Mouse (Mus musculus) mature B cell (primary cell): ENCODE data around the gene Irf2.

Source experiments
- in situ Hi-C: fragments of 300-500 bp; cut with MboI; formaldehyde crosslinking; loops from 2 replicates; pipeline ENCODE4 v1.14.3; 2019

Irf2 gene

GRCm38 (mm10) chr8:46875615-46876293 lies 136.2 kb downstream of the Irf2 start:
- in situ Hi-C loops: no loop called here

DNA sequence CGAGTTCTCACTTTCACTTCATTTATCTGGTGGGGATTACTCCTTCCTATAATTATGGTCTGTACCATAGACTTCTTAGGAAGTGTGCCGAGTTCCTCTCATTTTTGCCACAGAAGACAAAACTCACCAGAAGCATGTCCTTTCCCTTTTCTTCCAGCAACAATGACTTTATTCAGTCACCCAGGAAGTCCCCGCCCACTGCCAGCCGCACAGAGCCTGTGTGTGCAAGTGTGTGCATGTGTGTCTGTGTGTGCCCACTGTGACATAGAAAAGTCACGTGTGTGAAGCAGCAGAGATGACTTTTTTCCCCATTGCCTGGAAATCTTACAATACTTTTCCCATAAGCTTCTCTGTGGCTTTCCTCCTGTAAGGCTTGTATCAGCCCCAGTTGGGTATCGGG lies 141.8 kb downstream of the Irf2 start:
- in situ Hi-C loops: no loop called here

DNA sequence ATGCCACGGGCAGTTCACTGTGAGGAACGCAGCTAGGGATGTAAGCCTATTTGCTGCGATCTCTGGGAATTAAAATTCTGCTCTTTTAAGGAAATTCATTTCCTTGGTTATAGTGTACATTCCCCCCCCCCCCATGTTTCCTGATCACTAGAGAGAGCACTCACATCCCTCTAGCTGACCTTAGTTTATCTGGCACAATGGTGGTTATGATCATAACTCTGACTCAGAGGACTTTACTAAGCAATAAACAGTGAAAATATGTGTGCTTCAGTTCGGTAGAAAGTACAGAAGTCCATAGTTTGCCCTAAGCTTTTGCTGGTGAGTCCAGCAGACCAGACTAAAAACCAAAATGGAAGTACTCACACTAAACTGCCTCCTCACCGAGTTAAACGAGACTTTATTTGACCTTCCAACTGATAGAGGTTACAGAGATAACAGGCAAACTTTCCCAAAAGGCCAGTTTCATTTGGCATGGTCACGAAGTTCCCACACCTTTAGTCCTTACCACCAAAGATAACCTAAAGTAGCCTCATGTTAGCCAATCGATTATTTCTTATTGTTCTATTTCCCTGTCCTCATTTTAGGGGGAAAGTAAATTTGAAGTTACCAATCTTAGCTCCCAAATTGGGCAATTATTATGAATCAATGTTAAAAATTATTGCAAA lies 142.4 kb downstream of the Irf2 start:
- in situ Hi-C loops: no loop called here

- in situ Hi-C loops: no loop called here
Measured at GRCm38 (mm10) chr8:46882743-46883142, 143.2 kb downstream of the Irf2 start.

DNA sequence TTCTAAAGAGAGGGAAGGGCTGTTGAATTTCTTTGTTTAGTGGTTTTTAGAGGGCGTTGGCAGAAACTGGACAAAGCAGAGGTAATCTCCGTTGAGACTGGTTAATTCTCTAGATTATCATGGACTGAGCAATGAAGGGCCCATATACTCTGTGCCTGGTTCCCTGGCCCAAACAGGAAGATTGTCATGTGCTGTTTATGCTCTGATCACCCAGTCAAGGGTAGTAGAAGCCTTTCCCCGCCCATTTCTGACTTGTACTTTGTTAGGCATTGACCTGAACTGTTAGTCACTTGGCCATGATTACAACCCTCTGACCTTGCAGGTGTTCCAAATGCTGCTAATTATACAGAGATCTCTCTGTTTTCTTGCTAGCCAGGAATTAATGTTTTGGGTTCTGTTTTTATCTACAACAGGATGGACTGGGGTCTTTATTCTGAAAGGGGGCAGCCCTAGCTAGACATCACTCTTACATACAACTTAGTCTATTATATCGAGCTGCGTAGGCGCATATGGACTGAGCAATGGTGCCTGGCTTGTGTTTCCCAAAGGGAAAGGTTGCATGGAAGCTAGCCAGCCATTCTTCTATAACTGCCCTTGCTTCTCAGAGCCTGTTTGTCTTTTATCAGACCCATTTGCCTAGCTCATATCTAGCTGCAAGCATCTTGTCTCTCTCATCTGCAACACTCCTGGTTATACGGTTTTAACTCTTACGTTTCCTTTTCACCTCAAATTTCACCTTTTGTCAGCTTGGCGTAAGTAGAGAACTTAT lies 143.9 kb downstream of the Irf2 start:
- in situ Hi-C loops: no loop called here

DNA sequence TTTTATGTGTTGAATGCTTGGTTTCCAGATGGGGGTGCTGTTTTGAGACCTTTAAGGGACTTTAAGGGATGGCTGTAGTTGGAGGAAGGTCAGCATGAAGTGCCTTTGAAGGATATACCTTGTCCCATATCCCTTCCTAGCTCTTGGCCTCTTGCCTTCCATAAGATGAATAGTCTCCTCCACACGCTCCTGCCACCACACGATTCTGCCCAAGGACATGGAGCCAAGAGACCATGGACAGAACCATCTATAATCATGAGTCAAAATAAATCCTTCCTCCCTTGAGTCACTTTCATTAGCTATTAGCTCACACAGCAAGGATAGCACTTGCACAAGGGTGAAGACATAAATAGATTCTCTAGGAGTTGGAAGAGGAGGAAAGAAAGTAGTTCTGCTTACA lies 146.3 kb downstream of the Irf2 start:
- in situ Hi-C loops: no loop called here

DNA sequence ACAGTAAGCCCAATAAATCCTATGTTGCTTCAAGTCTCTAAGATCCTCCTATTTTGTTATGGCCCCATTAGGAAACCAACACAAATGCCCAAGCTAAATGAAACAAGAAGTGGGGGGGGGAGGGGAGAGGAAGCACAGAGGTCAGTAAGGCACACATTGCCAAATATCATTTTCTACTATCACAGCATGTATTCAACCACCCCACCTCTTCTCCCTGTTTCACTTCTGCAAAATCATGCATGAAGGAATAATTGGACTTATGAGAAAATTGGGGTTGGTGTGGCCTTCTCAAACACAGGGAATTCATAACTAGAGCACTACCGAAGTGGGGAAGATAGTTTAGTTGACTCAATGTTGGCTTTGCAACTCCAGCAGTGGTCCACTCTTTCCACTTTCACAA lies 146.7 kb downstream of the Irf2 start:
- in situ Hi-C loops: no loop called here

GRCm38 (mm10) chr8:46887396-46887795 lies 147.9 kb downstream of the Irf2 start:
- in situ Hi-C loops: no loop called here

- in situ Hi-C loops: no loop called here
Measured at GRCm38 (mm10) chr8:46888575-46888974, 149.0 kb downstream of the Irf2 start.

DNA sequence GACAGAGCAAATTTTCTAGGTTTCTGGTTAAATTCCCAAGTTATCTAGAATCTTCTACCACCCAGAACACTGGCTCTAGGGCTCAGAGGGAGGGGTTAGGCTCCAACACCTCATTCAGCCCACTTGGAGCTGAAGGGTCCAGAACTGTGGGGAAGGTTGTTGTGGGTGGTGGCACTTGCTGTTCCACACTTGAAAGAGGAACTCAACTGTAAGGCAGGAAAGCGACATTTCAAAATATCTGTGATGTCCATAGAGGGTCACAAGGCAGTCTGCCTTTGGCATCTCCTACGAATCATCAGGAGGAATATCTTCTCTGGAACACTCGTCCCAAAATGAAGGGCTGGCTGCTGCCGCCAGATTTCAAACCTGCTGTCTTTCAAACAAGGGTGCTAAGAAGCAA lies 150.7 kb downstream of the Irf2 start:
- in situ Hi-C loops: no loop called here

GRCm38 (mm10) chr8:46892511-46893273 lies 153.2 kb downstream of the Irf2 start:
- in situ Hi-C loops: no loop called here

GRCm38 (mm10) chr8:46894385-46894784 lies 154.9 kb downstream of the Irf2 start:
- in situ Hi-C loops: no loop called here

GRCm38 (mm10) chr8:46896005-46896404 lies 156.5 kb downstream of the Irf2 start:
- in situ Hi-C loops: no loop called here

GRCm38 (mm10) chr8:46896704-46897103 lies 157.2 kb downstream of the Irf2 start:
- in situ Hi-C loops: no loop called here
